Mouse (Mus musculus): Measurements from ENCODE around the gene Stx18.

DNA sequence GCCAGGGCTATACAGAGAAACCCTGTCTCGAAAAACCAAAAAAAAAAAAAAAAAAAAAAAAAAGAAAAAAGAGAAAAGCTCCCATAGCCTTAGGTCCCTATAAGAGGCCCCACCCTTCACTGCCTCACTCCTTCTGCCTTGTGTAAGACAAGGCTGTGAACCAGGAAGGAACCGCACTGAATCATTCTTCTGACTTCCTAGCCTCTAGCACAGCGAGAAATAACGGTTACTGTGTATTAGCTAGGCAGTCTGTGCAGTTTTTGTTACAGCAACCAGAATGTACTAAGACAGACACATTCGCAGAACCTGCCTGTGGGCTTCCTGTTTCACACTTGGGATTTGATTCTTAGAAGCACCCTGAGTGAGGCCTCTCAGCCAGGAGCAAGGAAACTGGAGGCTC is 46.2 kb upstream of the Stx18 start:
- TF ChIP-seq POLR2A (IDR thresholded peaks at IDR 0.05; ENCODE audit: insufficient read depth, low read length) = no peak
- TF ChIP-seq CTCF (IDR thresholded peaks at IDR 0.05; ENCODE audit: low read depth, low read length) = no peak
- TF ChIP-seq EP300 (IDR thresholded peaks at IDR 0.05; ENCODE audit: insufficient read depth, low read depth, low read length) = no peak

All from ES-Bruce4 (cell line).